Mouse (Mus musculus) C2C12 (cell line): ENCODE results near the gene Ccdc93.

Experiments used
- CEBPB ChIP-seq: IDR thresholded peaks from one replicate; pipeline ENCODE4 v1.6.1; 2011; ENCODE audit warnings: low read depth, mild to moderate bottlenecking, control low read depth, moderate library complexity
- CTCF ChIP-seq: IDR thresholded peaks from one replicate; pipeline ENCODE4 v1.5.1; 2011; ENCODE audit not compliant: control insufficient read depth, insufficient read depth, insufficient read length
- FOSL1 ChIP-seq: IDR thresholded peaks from one replicate; pipeline ENCODE4 v1.8.0; 2011; ENCODE audit warnings: mild to moderate bottlenecking, low read length; ENCODE audit not compliant: poor library complexity, insufficient read depth, severe bottlenecking
- MAX ChIP-seq: IDR thresholded peaks from one replicate; pipeline ENCODE4 v1.6.1; 2011; ENCODE audit warnings: mild to moderate bottlenecking, control low read depth
- MYOD1 ChIP-seq: IDR thresholded peaks from one replicate; pipeline ENCODE4 v1.6.1; 2011; ENCODE audit warnings: low read depth; ENCODE audit not compliant: control insufficient read depth, insufficient read length
- MYOG ChIP-seq: IDR thresholded peaks from one replicate; pipeline ENCODE4 v1.6.1; 2011; ENCODE audit not compliant: control insufficient read depth, insufficient read length; ENCODE audit errors: extremely low read depth
- USF1 ChIP-seq: IDR thresholded peaks from one replicate; pipeline ENCODE4 v1.6.1; 2011; ENCODE audit warnings: low read depth, mild to moderate bottlenecking, control low read depth, moderate library complexity

DNA sequence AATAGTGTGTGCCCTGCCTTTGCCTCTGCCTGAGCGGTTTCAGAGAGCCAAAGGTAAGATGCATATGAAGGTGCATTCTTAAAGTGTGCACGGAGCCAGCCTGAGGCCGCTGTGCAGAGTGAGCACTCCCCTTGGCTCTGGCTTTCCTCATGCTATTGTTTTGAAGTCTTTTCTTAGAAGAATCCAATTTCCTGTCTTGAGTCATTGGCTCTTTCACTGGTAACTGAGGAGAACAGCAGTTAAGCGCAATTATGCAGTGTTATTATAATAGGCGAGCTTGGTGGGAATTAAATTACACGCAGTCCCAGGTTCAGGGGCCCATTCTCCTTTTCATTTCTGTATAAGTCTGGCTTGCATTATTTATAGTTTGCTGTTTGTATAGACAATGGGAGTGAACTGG lies 21.6 kb downstream of the Ccdc93 start:
- TF ChIP-seq CTCF (no peak), MYOD1 (no peak), USF1 (no peak), CEBPB (no peak), FOSL1 (no peak), MAX (no peak), MYOG (no peak)
